Mouse (Mus musculus) left cerebral cortex, adult 6 months (tissue): ENCODE data around the gene Gm10283. TPM values are rescaled to one million over a fixed set of nuclear protein-coding genes. Genes with fewer than 3 reads are reported as not detected.

Experiments used
- long read RNA-seq, 2 experiments: library from polyadenylated mRNA; unstranded; transcript quantifications; one replicate each; pipeline ENCODE4 v2.0.0; 2019 to 2020
- polyA plus RNA-seq: library from polyadenylated mRNA; unstranded; fragments of <200 nt; fragmentation: Nextera tagmentation; gene quantifications from 2 replicates; pipeline ENCODE4 v1.2.3, GENCODE M21; 2021

Gene Gm10283
- not detected in 2 replicates for polyA plus RNA-seq
- long read RNA-seq, experiment 1, result 0 reads
- long read RNA-seq, experiment 2, result 0 reads

GRCm38 (mm10) chr8:60503098-60503497, at the start of gene Gm10283:
Gene Gm10283 (minus strand): TSS chr8:60503198.

GRCm38 (mm10) chr8:60505653-60506521, 2.9 kb upstream of the Gm10283 start, which contains the start of gene Aadat:
Gene Aadat (plus strand): TSS chr8:60505932.

Other genes starting within 250 kb of the Gm10283 start
- gene Aadat, start 2.7 kb upstream of the Gm10283 start, polyA plus RNA-seq, result 0.19 and 0.26 TPM in 2 replicates
- gene Mfap3l, start 129.6 kb upstream of the Gm10283 start, polyA plus RNA-seq, result 11.4 and 11.9 TPM in 2 replicates